9 mouse cellular contexts compared by ENCODE assay signal in genomic region chr7:127771262-127771661, GRCm38 (mm10). TPM values are rescaled to one million over a fixed set of nuclear protein-coding genes. Genes with fewer than 3 reads are reported as not detected.
DNase-seq lines count a peak whose midpoint lies in the region; ATAC-seq and TF ChIP-seq lines count a peak whose summit lies in the region.
"Had no signal": no experiment of that assay in that cellular context is flagged by ENCODE, and none has a peak within 500 bp of the region (broad histone marks: within the 10 kb centered on the region; RNA-seq: fewer than 3 reads in every experiment).

No protein-coding gene starts in this region.

- peak overlapping the region; percentile 92 for H3K4me2 ChIP-seq in lung, embryonic 15.5 days
- peak overlapping the region; percentile 89 for H3K4me2 ChIP-seq in embryonic facial prominence, embryonic 14.5 days (ENCODE audit: low read depth, low read length)
- no peak overlapping the region for H3K4me2 ChIP-seq in neural tube, embryonic 14.5 days (ENCODE audit: low read depth, low read length)
- H3K4me2 ChIP-seq in midbrain, embryonic 11.5 days: no peak overlapping the region

- H3K4me1 ChIP-seq in lung, embryonic 15.5 days: peaks cover 24% of the 10 kb centered on the region
- peaks cover 9% of the 10 kb centered on the region for H3K4me1 ChIP-seq in lung, adult 2 months (ENCODE audit: control insufficient read depth, insufficient read depth, low read length)
- H3K4me1 ChIP-seq in embryonic facial prominence, embryonic 14.5 days (ENCODE audit: control insufficient read depth, insufficient read depth, low read length): peaks cover 14% of the 10 kb centered on the region; the same call in 1 of the 2 replicates
- peaks cover 8% of the 10 kb centered on the region; the same call in 1 of the 2 replicates for H3K4me1 ChIP-seq in neural tube, embryonic 14.5 days (ENCODE audit: control insufficient read depth, insufficient read depth, low read length)
- peaks cover 25% of the 10 kb centered on the region for H3K4me1 ChIP-seq in midbrain, embryonic 11.5 days (ENCODE audit: control insufficient read depth, insufficient read depth, low read length)

- ATAC-seq in frontal cortex, adult (ENCODE audit: low TSS enrichment): peak; percentile 31
- ATAC-seq in lung, embryonic 15.5 days (ENCODE audit: borderline replicate concordance, extremely low read depth, low FRiP score, low TSS enrichment): no peak
- ATAC-seq in embryonic facial prominence, embryonic 14.5 days (ENCODE audit: low read depth): no peak
- no peak for ATAC-seq in neural tube, embryonic 14.5 days (ENCODE audit: low read depth)
- ATAC-seq in midbrain, embryonic 11.5 days (ENCODE audit: low FRiP score): no peak

- H3K4me3 ChIP-seq in lung, embryonic 15.5 days: peak overlapping the region; percentile 74
- no peak overlapping the region for H3K4me3 ChIP-seq in lung, adult 2 months (replicated peaks; ENCODE audit: extremely low read depth, low read depth, low read length)
- H3K4me3 ChIP-seq in embryonic facial prominence, embryonic 14.5 days (ENCODE audit: low read depth, low read length): peak overlapping the region; percentile 70; the same call in 1 of the 2 replicates
- H3K4me3 ChIP-seq in neural tube, embryonic 14.5 days (ENCODE audit: low read depth, low read length): no peak overlapping the region
- no peak overlapping the region for H3K4me3 ChIP-seq in midbrain, embryonic 11.5 days (ENCODE audit: low read depth, low read length)

- WGBS in lung, embryonic 15.5 days: 58% methylated on average over 5 of the region's 5 CpGs
- WGBS in lung, adult 2 months: 60% methylated on average over 5 of the region's 5 CpGs
- 77% methylated on average over 5 of the region's 5 CpGs for WGBS in embryonic facial prominence, embryonic 14.5 days
- WGBS in neural tube, embryonic 14.5 days: 73% methylated on average over 5 of the region's 5 CpGs
- 80% methylated on average over 5 of the region's 5 CpGs for WGBS in midbrain, embryonic 11.5 days

- H3K27ac ChIP-seq in lung, embryonic 15.5 days: no peak overlapping the region
- H3K27ac ChIP-seq in embryonic facial prominence, embryonic 14.5 days (replicated peaks; ENCODE audit: low read depth, low read length): no peak overlapping the region
- no peak overlapping the region for H3K27ac ChIP-seq in neural tube, embryonic 14.5 days (ENCODE audit: low read depth, low read length)
- no peak overlapping the region for H3K27ac ChIP-seq in midbrain, embryonic 11.5 days (ENCODE audit: low read depth, low read length)

- no peaks in the 10 kb centered on the region for H3K27me3 ChIP-seq in lung, embryonic 15.5 days
- no peaks in the 10 kb centered on the region for H3K27me3 ChIP-seq in embryonic facial prominence, embryonic 14.5 days (replicated peaks; ENCODE audit: control insufficient read depth, insufficient read depth, low read length)
- H3K27me3 ChIP-seq in neural tube, embryonic 14.5 days (ENCODE audit: control insufficient read depth, insufficient read depth, low read length): no peaks in the 10 kb centered on the region
- H3K27me3 ChIP-seq in midbrain, embryonic 11.5 days (ENCODE audit: control insufficient read depth, insufficient read depth, low read length): no peaks in the 10 kb centered on the region; the same call in 1 of the 2 replicates

- peaks cover 16% of the 10 kb centered on the region for H3K36me3 ChIP-seq in lung, embryonic 15.5 days
- H3K36me3 ChIP-seq in embryonic facial prominence, embryonic 14.5 days (ENCODE audit: control insufficient read depth, insufficient read depth, low read length): peaks cover 24% of the 10 kb centered on the region
- H3K36me3 ChIP-seq in neural tube, embryonic 14.5 days (ENCODE audit: control insufficient read depth, insufficient read depth, low read length): peaks cover 18% of the 10 kb centered on the region
- H3K36me3 ChIP-seq in midbrain, embryonic 11.5 days (ENCODE audit: control insufficient read depth, insufficient read depth, low read length): peaks cover 10% of the 10 kb centered on the region

- TF ChIP-seq CTCF in lung, adult 2 months (IDR thresholded peaks at IDR 0.05; ENCODE audit: insufficient read depth, low read length): no peak

- DNase-seq in frontal cortex, postnatal 10 days (ENCODE audit: low spot score in 2 of 2): no peak
- no peak for DNase-seq in lung, adult 2 months
- no peak for DNase-seq in embryonic facial prominence, embryonic 14.5 days (ENCODE audit: low spot score)
- no peak for DNase-seq in cerebellum, postnatal 14 days
- DNase-seq in midbrain, embryonic 11.5 days (ENCODE audit: low spot score, missing footprints): no peak

- 0 out of 2 replicates have a peak overlapping the region, but pooled peaks have one; percentile 94 for H3K9ac ChIP-seq in lung, embryonic 15.5 days
- H3K9ac ChIP-seq in embryonic facial prominence, embryonic 14.5 days (ENCODE audit: low read depth, low read length): 0 out of 2 replicates have a peak overlapping the region, but pooled peaks have one; percentile 90
- H3K9ac ChIP-seq in neural tube, embryonic 14.5 days (replicated peaks; ENCODE audit: low read depth, low read length): peak overlapping the region; percentile 16; the same call in 1 of the 2 replicates
- H3K9ac ChIP-seq in midbrain, embryonic 11.5 days (ENCODE audit: low read length): no peak overlapping the region

- no peak for TF ChIP-seq POLR2A in lung, adult 2 months (IDR thresholded peaks at IDR 0.05; ENCODE audit: borderline replicate concordance, extremely low read depth, low read depth, low read length)

- no peaks in the 10 kb centered on the region for H3K9me3 ChIP-seq in lung, embryonic 15.5 days
- no peaks in the 10 kb centered on the region for H3K9me3 ChIP-seq in embryonic facial prominence, embryonic 14.5 days (ENCODE audit: control insufficient read depth, low read length)
- H3K9me3 ChIP-seq in neural tube, embryonic 14.5 days (ENCODE audit: control insufficient read depth, low read length): no peaks in the 10 kb centered on the region
- H3K9me3 ChIP-seq in midbrain, embryonic 11.5 days (ENCODE audit: control insufficient read depth, low read length): no peaks in the 10 kb centered on the region

RNA-seq across cellular contexts. Expression of gene Orai3, which starts 1.6 kb away (rescaled TPM):
- polyA plus RNA-seq in lung, embryonic 15.5 days (2015; fragmentation: Nextera tagmentation; extraction: Ambion mirVana): 27.2 and 30.7 TPM in 2 replicates
- 39.1 and 45.6 TPM in 2 replicates for polyA plus RNA-seq in lung, adult 2 months (2012; rRNA removed)
- 10.4 and 11.9 TPM in 2 replicates for polyA plus RNA-seq in embryonic facial prominence, embryonic 14.5 days (2014; fragmentation: Nextera tagmentation; extraction: Ambion mirVana)
- 4.6 and 6.8 TPM in 2 replicates for polyA plus RNA-seq in neural tube, embryonic 14.5 days (2014; fragmentation: Nextera tagmentation; extraction: Ambion mirVana)
- polyA plus RNA-seq in midbrain, embryonic 11.5 days (2014; fragmentation: Nextera tagmentation; extraction: Ambion mirVana): 6.1 and 6.3 TPM in 2 replicates

RNA-seq across cellular contexts. Expression of gene Setd1a, which starts 5.2 kb away (rescaled TPM):
- polyA plus RNA-seq in lung, embryonic 15.5 days (2015; fragmentation: Nextera tagmentation; extraction: Ambion mirVana): 23.3 and 24.7 TPM in 2 replicates
- polyA plus RNA-seq in lung, adult 2 months (2012; rRNA removed): 10.8 and 15.6 TPM in 2 replicates
- polyA plus RNA-seq in embryonic facial prominence, embryonic 14.5 days (2014; fragmentation: Nextera tagmentation; extraction: Ambion mirVana): 23.0 and 24.1 TPM in 2 replicates
- 22.4 and 23.3 TPM in 2 replicates for polyA plus RNA-seq in neural tube, embryonic 14.5 days (2014; fragmentation: Nextera tagmentation; extraction: Ambion mirVana)
- 19.0 and 22.1 TPM in 2 replicates for polyA plus RNA-seq in midbrain, embryonic 11.5 days (2014; fragmentation: Nextera tagmentation; extraction: Ambion mirVana)

RNA-seq across cellular contexts. Expression of gene Gm49388, which starts 14.1 kb away (rescaled TPM):
- polyA plus RNA-seq in lung, embryonic 15.5 days (2015; fragmentation: Nextera tagmentation; extraction: Ambion mirVana): not detected in 2 replicates
- polyA plus RNA-seq in lung, adult 2 months (2012; rRNA removed): not detected in 2 replicates
- polyA plus RNA-seq in embryonic facial prominence, embryonic 14.5 days (2014; fragmentation: Nextera tagmentation; extraction: Ambion mirVana): 0.43 TPM in 1 of 2 replicates, not detected in the other
- 0.64 TPM in 1 of 2 replicates, not detected in the other for polyA plus RNA-seq in neural tube, embryonic 14.5 days (2014; fragmentation: Nextera tagmentation; extraction: Ambion mirVana)
- polyA plus RNA-seq in midbrain, embryonic 11.5 days (2014; fragmentation: Nextera tagmentation; extraction: Ambion mirVana): not detected in 2 replicates
- polyA plus RNA-seq: spleen, adult 2 months had no signal

RNA-seq across cellular contexts. Expression of gene Fbxl19, which starts 26.9 kb away (rescaled TPM):
- 4.3 and 5.1 TPM in 2 replicates for polyA plus RNA-seq in lung, embryonic 15.5 days (2015; fragmentation: Nextera tagmentation; extraction: Ambion mirVana)
- polyA plus RNA-seq in lung, adult 2 months (2012; rRNA removed): 25.9 and 27.3 TPM in 2 replicates
- polyA plus RNA-seq in embryonic facial prominence, embryonic 14.5 days (2014; fragmentation: Nextera tagmentation; extraction: Ambion mirVana): 3.0 and 3.8 TPM in 2 replicates
- 6.5 and 9.1 TPM in 2 replicates for polyA plus RNA-seq in neural tube, embryonic 14.5 days (2014; fragmentation: Nextera tagmentation; extraction: Ambion mirVana)
- polyA plus RNA-seq in midbrain, embryonic 11.5 days (2014; fragmentation: Nextera tagmentation; extraction: Ambion mirVana): 8.3 and 9.3 TPM in 2 replicates

RNA-seq across cellular contexts. Expression of gene Hsd3b7, which starts 29.1 kb away (rescaled TPM):
- polyA plus RNA-seq in lung, embryonic 15.5 days (2015; fragmentation: Nextera tagmentation; extraction: Ambion mirVana): 21.1 and 24.3 TPM in 2 replicates
- 79.4 and 81.7 TPM in 2 replicates for polyA plus RNA-seq in lung, adult 2 months (2012; rRNA removed)
- polyA plus RNA-seq in embryonic facial prominence, embryonic 14.5 days (2014; fragmentation: Nextera tagmentation; extraction: Ambion mirVana): 22.2 and 23.5 TPM in 2 replicates
- polyA plus RNA-seq in neural tube, embryonic 14.5 days (2014; fragmentation: Nextera tagmentation; extraction: Ambion mirVana): 7.0 and 9.6 TPM in 2 replicates
- 7.9 and 8.2 TPM in 2 replicates for polyA plus RNA-seq in midbrain, embryonic 11.5 days (2014; fragmentation: Nextera tagmentation; extraction: Ambion mirVana)

Comparison
In these comparisons a context has a peak if more than half of its experiments do, and no peak if none do; other contexts are left out.
1. H3K4me3 ChIP-seq: peak in lung, embryonic 15.5 days (single experiment) and embryonic facial prominence, embryonic 14.5 days (single experiment); none in lung, adult 2 months (single experiment), neural tube, embryonic 14.5 days (single experiment) and midbrain, embryonic 11.5 days (single experiment).
2. H3K4me2 ChIP-seq: peak in lung, embryonic 15.5 days (single experiment) and embryonic facial prominence, embryonic 14.5 days (single experiment); none in neural tube, embryonic 14.5 days (single experiment) and midbrain, embryonic 11.5 days (single experiment).